8 mouse cellular contexts compared by ENCODE assay signal in the genomic region with DNA sequence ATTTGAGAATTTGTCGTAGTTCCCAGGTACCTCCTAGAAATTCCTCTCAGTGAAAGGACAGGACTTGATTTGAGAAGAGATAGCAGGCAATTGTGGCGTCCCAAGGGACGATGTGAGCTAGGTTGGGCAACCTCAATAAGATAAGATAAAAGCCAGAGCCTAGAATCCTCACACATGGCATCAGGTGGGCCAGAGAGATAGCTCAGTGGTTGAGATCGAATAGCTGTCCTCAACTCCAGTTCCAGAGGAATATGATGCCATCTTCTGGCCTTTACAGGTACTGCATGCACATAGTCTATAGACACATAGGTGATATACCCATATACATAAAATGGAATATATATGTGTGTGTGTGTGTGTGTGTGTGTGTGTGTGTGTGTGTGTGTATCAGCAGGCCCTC. TPM values are rescaled to one million over a fixed set of nuclear protein-coding genes. Genes with fewer than 3 reads are reported as not detected.
A peak's percentile ranks its signal among the peaks of the same experiment; 100 is the strongest.
DNase-seq lines count a peak whose midpoint lies in the region; ATAC-seq and TF ChIP-seq lines count a peak whose summit lies in the region.

No protein-coding gene starts in this region.

- no peak overlapping the region for H3K27ac ChIP-seq in left cerebral cortex, adult 2 months
- no peak overlapping the region for H3K27ac ChIP-seq in intestine, postnatal 0 days (ENCODE audit: low read depth, low read length)

- intact Hi-C loops in left cerebral cortex, adult 2 months (cut with DNase I), result no loop called here

- peak; percentile 28; the same call in 1 of the 2 replicates for ATAC-seq in intestine, postnatal 0 days

- no peak overlapping the region for H3K9ac ChIP-seq in intestine, postnatal 0 days (ENCODE audit: low read depth, low read length)

- no peaks in the 10 kb centered on the region for H3K9me3 ChIP-seq in intestine, postnatal 0 days (ENCODE audit: control insufficient read depth)

- H3K27me3 ChIP-seq in intestine, postnatal 0 days (replicated peaks; ENCODE audit: control insufficient read depth, insufficient read depth, low read length), result no peaks in the 10 kb centered on the region

- H3K36me3 ChIP-seq in intestine, postnatal 0 days (ENCODE audit: control insufficient read depth, insufficient read depth), result no peaks in the 10 kb centered on the region

- DNase-seq in cerebellum, adult 18-20 months, result peak; percentile 29 to 30
- no peak for DNase-seq in cerebellum, adult 11 months
- no peak for DNase-seq in left cerebral cortex, adult 2 months (ENCODE audit: extremely low spot score in 1 of 2, low spot score in 2 of 2)
- no peak for DNase-seq in left cerebral cortex, adult 11 months (ENCODE audit: low spot score)
- peak; percentile 31 for DNase-seq in adipocyte (ENCODE audit: low spot score)
- peak; percentile 62 for DNase-seq in retina, postnatal 1 day
- DNase-seq in adrenal gland, postnatal 4 days (ENCODE audit: low spot score in 2 of 2), result no peak

- no peaks in the 10 kb centered on the region for H3K4me1 ChIP-seq in intestine, postnatal 0 days (replicated peaks; ENCODE audit: control insufficient read depth, insufficient read depth, low read length)

- no peak overlapping the region for H3K4me2 ChIP-seq in intestine, postnatal 0 days (replicated peaks; ENCODE audit: low read depth)

- H3K4me3 ChIP-seq in left cerebral cortex, adult 2 months, result no peak overlapping the region
- H3K4me3 ChIP-seq in intestine, postnatal 0 days (ENCODE audit: low read depth, low read length), result no peak overlapping the region

- 42% methylated on average over 4 of the region's 4 CpGs for WGBS in intestine, postnatal 0 days

- TF ChIP-seq CTCF in left cerebral cortex, adult 2 months (IDR thresholded peaks at IDR 0.05), result peak; percentile 46
- peak; percentile 83 for TF ChIP-seq CTCF in intestine, postnatal 0 days (IDR thresholded peaks at IDR 0.05; ENCODE audit: low read depth)

RNA-seq across cellular contexts. Expression of gene Clic6, which starts 2.0 kb away (rescaled TPM):
- total RNA-seq in left cerebral cortex, adult 2 months (2021), result 1 to 10 TPM; 1.7 to 2.6 TPM
- 70.7 and 77.8 TPM in 2 replicates for polyA plus RNA-seq in intestine, postnatal 0 days (2015; fragmentation: Nextera tagmentation; extraction: Ambion mirVana)
- 1 to 10 TPM in 1 of 2 experiments, under 1 TPM in 1; 0.17 to 1.7 TPM for total RNA-seq in adrenal gland, postnatal 4 days (2021)

RNA-seq across cellular contexts. Expression of gene Rcan1, which starts 16.8 kb away (rescaled TPM):
- total RNA-seq in left cerebral cortex, adult 2 months (2021), result 10 to 100 TPM; 57.0 to 63.6 TPM
- 52.0 and 86.5 TPM in 2 replicates for polyA plus RNA-seq in intestine, postnatal 0 days (2015; fragmentation: Nextera tagmentation; extraction: Ambion mirVana)
- total RNA-seq in adrenal gland, postnatal 4 days (2021), result 10 to 100 TPM; 19.1 to 19.2 TPM

Comparison
In these comparisons a context has a peak if more than half of its experiments do, and no peak if none do; other contexts are left out.
1. DNase-seq: peak in cerebellum, adult 18-20 months (2 of 2), adipocyte (single experiment) and retina, postnatal 1 day (single experiment); none in cerebellum, adult 11 months (single experiment), left cerebral cortex, adult 2 months (0 of 2), left cerebral cortex, adult 11 months (single experiment) and adrenal gland, postnatal 4 days (0 of 2).